Mouse (Mus musculus) gastrocnemius, postnatal 10 days (tissue): ENCODE results near the gene Sh3glb2. TPM values are rescaled to one million over a fixed set of nuclear protein-coding genes. Genes with fewer than 3 reads are reported as not detected.

Source experiments
- DNase-seq: peaks from one replicate; pipeline ENCODE4 v3.0.0; 2021; ENCODE audit warnings: mixed read lengths
- long read RNA-seq, 2 experiments: library from polyadenylated mRNA; stranded (forward); transcript quantifications; one replicate each; pipeline ENCODE4 v2.0.0; 2021
- total RNA-seq, 2 experiments: library from RNA; stranded (reverse); gene quantifications; 2 replicates each; pipeline ENCODE4 v1.2.3; 2021

Sh3glb2 gene
- total RNA-seq = 10 to 100 TPM; 32.2 to 37.9 TPM
- long read RNA-seq, experiment 1, transcript Sh3glb2-201 (11 exons, 1,810 nt) = major isoform, 56 of 97 reads
- long read RNA-seq, experiment 1, transcript Sh3glb2-203 (10 exons, 1,694 nt) = minor isoform, 5 of 97 reads
- long read RNA-seq, experiment 1, partial matches to known transcripts = 5 of 97 reads
- long read RNA-seq, experiment 1, other reads (novel, unspliced or antisense) = 31 of 97 reads
- long read RNA-seq, experiment 2, transcript Sh3glb2-203 (10 exons, 1,694 nt) = minor isoform, 10 of 81 reads
- long read RNA-seq, experiment 2, transcript Sh3glb2-201 (11 exons, 1,810 nt) = major isoform, 41 of 81 reads
- long read RNA-seq, experiment 2, partial matches to known transcripts = 0 of 81 reads
- long read RNA-seq, experiment 2, other reads (novel, unspliced or antisense) = 30 of 81 reads

DNA sequence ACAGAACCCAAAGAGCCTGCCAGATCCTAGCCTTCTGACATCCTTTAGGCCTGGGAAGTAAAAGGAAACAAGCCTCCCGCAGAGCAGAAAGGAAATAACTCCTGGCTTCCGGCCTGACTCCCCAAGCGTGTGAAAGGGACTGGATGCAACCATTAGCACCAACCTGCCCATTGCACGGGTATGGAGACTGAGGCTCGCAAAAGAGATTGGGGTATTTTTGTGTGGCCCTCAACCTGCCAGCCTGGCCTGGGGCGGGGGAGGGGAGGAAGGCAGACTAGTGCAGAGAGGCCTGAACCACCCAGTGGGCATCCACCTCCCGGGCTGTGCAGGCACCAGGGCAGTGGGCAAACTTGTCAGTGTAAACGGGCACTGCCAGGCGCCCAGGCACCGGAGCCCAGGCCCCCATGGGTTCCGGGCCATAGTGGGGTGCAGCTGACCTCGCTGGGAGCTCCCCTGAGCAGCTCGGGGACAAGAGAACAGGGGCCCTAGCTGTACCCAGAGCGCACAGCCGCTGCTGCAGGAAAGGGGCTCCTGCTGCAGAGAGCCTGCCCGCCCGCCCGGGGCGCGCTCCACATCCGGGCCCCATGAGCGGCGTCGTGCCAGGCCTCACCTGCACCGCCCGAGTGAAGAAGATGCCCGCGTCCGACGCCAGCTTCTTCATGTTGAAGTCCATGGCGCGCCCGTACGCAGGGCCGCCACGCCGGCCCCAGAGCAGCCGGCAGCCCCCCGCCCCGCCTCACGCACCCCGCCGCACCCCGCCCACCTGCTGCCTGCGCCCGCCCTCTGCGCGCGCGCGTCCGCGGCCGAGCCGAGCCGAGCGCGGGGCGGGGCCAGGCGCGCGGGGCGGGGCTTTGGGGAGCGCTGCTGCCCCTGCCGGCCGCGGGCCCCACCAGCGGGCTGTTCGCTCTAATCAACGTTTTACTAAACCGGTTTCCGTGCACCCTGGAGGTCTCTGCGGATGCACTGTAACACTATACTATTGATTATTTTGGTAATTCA lies at the start of gene Sh3glb2:
Sh3glb2 (minus strand) TSS at position 805 of the 999 bp plus-strand sequence.
- DNase-seq = peak; percentile 94

DNA sequence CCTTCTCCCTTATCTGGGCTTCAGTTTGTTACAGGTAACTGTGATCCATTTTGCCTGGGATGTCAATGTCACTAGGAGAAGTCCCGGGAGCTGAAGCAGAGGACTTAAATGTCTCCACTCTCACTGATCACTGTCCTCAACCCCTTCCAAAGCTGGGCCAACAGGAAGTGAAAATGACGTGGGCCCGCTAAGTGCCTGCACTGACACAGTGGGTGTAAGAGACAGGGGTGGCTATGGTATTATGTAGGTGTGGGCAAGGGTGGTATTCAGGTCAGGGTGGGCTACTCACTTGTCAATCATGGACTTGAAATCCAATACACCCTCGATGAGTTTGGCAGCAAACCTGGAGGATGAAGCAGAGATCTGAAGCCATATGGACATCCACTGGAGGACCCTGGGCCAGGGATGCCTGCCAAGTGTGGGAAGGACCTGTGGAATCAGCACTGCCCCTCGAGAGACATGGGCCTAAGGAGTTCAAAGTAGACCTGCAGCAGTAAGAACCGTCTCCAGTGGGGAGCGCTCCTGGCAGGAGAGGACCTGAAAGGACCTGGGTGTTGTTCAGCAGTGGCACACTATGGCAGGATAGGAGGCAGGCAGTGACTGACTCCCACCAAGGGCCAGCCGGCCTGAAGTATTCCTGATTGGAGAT lies 49.4 kb upstream of the Sh3glb2 start:
- no peak for DNase-seq

DNA sequence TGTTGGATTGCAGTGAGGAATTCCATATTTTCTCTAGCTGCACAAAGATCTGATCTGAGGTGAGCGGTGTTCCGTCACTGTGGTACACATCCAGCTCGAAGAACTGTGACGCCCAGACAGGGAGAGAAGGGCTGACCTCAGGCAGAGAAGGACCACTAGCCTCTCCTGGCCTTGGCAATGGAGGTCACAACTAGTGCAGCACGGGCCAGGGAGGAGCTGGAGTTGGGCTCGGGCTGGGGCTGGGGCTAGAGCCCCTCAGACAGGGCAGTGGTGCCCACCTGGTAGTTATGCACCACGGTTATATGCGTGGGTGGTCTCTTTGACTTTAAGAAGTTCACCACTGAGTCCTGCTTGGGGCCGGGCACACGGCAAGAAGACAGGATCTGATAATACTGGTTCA lies 48.6 kb upstream of the Sh3glb2 start:
- DNase-seq = no peak

DNA sequence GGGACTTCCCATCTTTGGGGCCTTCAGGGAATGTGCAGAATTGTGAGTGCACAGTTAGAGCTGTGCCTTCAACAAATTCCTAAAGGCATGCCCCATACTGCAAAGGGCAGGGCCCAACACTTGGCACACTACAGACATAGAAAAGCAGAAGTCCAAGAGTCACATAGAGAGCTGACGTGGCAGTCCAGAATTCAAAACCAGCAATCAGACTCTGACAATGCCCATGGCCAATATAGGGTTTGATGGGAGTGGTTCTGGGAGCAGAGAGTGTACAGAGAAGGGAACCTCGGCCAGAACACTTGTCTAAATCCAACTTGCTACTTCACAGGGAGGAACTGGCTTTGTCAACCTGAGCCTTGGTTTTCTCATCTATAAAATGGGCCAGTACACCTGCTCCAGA lies 48.1 kb upstream of the Sh3glb2 start:
- no peak for DNase-seq

DNA sequence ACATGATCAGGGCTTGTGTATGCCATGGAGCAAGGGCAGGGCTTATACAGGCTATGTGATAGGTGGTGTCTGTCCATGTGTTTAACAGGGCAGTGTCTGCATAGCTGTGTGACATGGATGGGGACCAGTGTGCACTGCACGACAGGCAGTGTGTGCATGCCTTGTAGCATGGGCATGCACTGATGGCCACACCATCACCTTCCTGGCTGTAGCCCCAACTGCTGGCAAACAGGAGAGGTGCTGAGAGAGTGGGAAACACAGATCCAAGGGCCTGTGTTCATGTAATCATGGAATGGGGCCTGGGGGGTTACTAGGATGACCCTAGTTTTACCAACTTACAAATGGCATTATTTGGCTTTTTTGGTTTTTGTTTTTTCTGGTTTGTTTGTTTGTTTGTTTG lies 44.7 kb upstream of the Sh3glb2 start:
- DNase-seq = no peak

DNA sequence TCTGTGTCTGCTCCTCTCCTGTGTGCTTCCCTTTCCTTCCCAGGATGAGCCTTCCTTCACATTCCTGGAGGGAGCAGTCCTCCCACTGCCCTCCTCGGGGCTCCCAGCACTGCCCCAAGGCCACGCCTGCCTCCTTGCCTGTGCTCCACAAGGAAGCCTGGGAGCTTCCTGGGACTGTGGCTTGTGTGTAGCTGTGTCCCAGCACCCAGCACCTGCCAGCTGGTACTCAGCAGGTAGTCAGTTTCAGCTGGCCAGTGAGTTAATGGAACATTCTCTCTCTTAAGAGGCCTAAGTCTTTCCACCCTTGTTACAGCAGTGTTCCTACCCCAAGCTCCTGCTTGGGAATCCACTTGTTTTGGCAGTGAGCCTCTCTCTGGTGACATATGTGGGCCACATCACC lies 43.7 kb upstream of the Sh3glb2 start:
- no peak for DNase-seq

DNA sequence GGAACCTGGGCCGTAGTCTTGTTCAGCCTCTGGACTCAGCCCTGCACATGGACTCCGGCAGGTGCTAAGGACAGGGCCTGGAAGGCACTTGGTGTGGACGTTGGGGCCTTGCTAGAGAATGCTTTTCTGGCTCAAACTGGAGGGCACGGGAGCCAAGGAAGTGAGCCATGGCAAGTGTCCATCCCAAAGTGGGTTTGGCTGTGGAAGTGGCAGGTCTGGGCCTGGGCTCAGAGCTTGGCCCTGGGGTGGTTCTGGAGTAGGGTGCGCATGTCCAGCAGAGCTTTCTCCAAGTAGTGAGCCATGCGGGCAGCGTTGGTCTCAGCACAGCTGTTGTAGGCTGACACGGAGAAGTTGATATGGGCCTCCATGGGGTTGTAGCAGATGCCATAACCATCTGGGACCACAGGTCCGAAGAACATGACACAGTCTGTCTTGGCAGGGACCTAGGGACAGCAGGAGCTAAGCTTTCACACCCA lies 43.3 kb upstream of the Sh3glb2 start:
- DNase-seq = peak; percentile 64

DNA sequence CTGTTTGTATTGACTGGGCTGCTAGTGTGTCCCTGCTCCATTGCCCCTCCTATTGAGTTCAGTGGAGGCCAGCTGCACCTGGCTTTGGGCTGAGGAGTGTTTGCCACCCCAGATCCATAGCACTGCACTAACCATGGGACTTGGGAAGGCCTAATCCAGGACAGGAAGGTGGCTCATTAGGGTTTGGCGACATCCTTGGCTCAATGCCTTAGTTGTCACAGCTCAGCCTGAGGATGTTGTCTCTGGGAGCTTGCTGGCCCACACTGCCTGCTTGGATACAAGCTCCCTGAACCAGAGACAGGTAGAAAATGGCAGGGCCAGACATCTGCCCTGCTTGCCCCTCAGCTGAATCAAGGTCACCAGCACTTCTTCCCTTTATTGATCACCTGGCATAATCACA lies 42.4 kb upstream of the Sh3glb2 start:
- DNase-seq = no peak

DNA sequence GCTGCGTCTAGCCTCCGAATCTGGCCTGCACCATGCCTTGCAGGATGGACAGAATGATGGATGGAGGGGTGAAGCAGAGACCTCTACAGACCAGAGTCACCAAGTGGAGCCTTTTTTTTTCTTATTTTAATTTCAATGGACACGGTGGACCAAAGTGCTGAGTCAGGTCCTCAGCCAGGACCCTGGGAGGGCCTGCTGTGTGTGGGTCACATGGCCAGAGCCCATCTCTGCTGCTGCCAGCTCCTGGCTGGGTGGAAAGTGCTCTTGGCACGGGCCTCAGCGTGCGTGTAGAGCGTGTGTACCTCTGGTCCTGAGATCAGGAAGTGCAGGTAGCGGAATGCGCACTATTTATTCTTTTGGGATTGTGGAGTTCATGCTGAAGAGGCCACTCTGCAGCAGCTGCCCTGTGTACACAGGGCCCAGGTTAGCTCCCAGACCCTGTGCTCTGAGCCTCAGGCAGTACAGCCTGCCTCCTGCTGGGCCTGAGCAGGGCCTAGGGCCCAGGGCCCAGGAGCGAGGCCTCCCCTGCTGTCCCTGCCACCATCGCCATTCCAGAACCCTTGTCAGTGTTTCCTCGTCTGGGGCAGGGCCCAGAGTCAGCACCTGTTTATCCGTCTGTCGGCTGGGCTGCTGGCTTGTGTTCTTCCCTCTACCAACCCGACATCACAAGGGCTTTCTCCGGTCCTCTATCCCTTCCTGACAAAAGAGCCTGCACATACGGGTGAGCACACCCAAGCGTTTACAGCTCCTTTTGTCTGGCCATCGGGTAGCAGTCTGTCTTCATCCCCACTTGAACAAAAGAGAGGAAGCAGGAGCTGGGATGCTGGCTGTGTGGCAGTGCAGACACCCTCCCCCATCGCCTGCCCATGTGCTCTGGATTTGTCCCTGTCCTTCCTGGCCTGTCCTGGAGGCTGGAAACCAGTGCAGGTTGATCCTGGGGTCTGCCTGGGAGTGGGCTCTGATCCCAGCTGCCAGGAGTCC lies 40.3 kb upstream of the Sh3glb2 start:
- DNase-seq = no peak

DNA sequence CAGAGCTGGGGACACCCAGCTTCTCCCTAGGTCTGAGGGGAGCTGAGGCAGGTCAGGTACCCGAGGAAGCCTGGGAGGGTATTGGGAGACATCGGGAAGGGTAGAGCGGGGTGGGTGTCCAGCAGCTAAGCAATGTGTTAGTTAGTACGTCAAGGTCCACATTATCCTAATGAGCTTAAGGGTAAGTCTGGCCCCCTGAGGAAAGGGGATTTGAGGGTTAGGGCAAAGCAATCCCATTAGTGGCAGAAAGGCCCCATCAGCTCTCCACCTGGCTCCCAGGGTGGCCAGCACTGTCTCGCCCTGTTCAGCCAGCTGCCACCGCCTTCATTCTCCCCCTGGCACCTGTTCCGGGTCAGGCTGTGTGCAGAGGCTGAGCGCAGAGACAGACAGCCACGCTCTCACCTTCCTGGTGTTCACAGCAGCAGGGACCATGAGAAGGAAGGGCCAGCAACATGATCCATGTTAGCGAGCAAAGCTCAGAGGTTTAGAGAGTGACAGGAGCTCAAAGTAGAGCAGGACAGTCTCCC lies 38.9 kb upstream of the Sh3glb2 start:
- no peak for DNase-seq

DNA sequence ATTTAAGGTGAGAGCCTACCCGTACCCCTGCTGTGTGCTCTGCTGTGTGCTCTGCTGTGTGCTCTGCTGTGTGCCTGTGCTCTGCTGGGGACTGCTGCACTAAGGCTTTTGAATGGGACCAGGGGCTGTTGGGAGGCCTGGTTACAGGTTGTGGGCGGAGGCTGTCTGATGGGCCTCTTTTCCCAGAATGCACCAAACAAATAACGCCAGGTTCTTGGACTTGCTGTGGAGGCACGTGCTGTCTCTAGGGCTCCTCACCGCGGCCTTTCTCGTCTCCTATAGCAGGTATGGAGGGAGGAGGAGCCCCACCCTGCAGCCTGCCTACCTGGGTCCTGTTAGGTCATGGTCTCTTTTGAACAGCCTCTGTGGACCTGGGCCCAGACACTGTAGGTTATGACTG lies 37.1 kb upstream of the Sh3glb2 start:
- DNase-seq = no peak

DNA sequence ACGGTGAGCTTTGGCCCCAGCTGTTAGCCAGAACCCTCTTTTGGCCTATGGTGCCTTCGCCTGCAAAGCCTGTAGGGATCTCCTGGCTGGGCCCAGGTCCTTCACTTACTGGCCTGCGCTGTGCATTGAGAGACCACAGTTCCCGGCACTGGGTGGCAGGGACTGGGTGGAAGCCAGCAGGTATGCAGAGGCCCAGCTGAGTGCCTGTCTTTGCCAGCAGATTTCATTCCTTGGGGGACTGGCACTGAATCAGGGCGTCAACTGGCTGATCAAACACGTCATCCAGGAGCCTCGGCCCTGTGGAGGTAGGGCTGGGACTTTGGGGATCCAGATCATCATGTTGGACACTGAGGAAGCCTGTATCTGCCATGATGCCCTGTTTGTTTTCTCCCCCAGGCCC lies 36.6 kb upstream of the Sh3glb2 start:
- DNase-seq = no peak

DNA sequence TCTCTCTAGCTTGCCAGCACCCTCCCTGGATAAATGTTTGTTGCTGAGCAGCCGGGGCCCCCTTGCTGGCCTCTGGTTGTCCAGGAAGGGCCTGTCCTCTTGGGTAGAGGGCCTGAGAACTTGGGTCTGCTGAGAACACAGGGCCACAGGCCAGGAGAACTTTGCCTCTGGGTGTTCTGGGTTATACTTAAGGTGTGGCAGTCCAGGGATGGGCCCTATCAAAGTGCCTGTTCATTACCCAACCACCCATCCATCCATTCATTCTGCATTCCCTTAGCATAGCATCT lies 34.2 kb upstream of the Sh3glb2 start:
- no peak for DNase-seq

DNA sequence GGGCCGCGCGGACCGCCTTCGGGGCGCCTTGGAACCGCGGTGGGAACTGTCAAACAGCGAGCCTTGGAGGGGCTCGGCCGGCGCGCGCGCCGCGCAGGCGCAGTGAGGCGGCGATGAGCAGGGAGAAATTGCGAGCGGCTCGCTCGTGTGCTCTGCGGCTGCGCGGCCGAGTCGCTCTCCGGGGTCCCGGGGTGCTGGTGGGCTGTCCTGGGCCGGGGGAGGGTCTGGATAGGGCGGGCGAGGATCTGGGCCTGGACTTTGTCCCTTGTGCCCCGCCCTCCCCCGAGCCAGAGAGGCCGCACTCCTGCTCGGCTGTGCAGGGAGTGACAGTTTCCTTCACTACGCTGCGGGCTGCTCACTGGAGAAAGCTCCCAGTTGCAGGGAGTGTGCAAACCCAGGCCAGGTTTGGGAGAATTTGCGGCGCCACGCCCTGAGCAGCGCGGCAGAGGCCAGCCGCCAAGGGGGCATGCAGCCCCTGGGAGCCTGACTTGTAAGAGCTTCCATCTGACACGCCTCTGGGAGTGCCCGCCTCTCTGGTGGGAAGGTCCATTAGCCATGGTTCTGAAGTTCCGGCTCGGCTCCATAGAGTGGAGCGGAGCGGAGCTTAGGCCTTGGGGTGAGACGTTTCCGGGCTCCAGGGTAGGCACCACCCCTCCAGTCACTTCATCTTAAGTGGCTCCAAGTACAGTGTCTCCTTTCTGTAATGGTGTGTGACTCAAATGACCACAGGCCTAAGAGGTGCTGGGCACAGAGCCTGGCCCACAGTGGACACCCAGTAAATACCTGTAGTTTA lies 33.6 kb upstream of the Sh3glb2 start:
- peak; percentile 85 for DNase-seq

DNA sequence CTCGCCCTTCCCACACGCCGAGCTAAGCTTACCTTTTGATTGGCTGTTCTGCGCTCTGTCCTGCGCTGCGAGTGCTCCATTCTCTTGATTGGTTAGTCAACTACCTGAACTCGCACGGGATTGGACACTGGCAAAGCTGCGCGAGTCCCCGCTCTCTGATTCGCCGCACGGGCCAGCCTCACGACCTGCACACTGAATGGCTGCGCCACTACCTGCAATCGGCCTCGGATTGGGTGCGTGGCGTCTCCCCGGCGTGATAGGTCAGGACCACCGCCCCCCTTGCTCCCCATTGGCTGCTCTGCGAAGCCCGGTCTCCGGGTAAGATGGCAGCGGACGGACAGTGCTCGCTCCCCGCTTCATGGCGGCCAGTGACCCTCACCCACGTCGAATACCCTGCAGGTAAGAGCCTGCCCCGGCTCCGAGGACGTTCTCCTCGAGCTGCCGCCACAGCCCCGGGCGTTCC lies 33.0 kb upstream of the Sh3glb2 start, which contains the start of gene Dolpp1:
Dolpp1 (plus strand) TSS at position 141 of the 463 bp plus-strand sequence.
- DNase-seq = peak; percentile 93

DNA sequence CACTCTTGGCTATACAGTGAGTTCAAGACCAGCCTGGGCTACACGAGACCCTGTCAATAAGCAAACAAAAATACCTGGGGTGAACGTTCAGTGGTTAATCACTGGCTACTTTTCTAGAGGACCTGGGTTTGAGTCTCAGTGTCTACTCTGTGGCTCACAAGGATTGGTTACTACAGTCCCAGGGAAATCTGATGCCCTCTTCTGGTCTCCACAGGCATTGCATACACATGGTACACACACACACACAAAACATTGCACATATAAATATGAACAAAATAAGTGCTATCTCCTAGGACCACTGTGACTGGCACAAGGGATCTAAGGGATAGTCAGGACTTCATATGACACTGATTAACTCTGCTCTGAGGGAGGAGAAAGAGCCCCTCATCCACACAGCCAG lies 29.9 kb upstream of the Sh3glb2 start:
- no peak for DNase-seq

DNA sequence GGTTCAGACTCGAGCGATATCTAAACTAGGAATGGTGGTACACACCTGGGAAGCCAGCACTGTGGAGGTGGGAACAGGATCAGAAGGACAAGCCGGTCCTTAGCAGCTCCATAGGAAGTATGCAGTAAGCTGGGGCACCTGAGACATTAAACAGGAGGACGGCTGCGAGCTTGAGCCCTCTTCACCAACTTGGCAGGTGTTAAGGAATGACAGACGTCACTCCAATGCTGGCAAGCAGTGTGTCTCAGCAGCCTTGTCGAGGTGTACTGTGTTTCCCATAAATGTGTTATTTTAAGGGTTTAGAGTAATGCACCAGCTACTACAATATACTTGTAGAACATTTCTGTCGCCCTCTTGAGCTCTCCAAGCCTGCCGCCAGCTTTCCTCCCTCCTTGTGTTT lies 27.8 kb upstream of the Sh3glb2 start:
- DNase-seq = no peak

DNA sequence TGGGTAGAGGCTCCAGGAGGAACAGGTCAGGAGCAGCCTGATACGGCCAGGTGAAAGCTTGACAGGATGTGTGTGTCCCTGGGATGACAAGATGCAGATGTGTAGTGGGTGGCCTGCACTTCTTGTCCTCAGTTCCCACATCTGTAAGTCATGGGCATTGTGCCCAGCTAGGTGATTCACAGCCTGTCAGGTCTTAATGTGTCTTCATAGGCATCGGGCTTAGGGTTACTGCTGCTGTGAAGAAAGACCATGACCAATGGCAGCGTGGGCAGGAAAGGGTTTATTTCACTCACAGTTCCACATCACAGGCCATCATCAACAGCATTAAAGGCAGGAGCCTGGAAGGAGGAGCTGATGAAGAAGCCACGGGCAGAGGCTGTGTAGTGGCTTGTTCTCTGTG lies 26.5 kb upstream of the Sh3glb2 start:
- DNase-seq = no peak

DNA sequence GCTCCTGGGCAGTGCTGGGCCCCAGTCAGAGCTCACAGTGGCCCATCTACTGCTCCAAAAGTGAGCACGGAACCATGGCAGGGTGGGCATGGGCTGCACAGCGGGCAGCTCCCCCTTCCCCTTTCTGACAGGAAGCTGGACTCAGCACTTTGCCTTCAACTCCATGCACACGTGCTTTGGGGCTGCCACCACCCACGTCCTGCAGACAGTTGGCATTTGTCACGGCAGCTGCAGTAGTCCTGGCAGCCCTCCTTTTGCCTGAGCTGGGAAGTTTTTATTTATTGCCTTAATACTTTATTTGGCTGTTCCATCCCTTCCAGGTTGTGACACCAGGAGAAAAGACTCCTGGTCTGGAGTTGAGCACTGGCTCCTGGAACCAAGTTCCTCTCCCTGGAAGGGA lies 25.7 kb upstream of the Sh3glb2 start:
- no peak for DNase-seq

DNA sequence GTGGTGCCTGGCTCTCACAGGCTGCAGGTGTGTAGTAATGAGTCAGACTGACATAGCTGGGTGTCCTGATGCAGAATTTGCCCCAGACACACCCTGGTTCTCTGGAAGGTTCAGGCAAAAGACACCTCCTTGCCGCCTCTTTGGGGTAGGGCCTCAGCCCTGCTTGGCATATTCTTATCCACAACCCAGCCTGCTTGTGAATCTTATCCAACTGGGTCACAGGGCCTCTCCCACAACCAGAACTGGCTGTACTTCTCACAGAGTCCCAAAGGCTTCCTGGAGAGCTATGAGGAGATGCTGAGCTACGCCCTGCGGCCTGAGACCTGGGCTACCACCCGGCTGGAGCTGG lies 22.2 kb upstream of the Sh3glb2 start:
- no peak for DNase-seq
